In the genomic region with DNA sequence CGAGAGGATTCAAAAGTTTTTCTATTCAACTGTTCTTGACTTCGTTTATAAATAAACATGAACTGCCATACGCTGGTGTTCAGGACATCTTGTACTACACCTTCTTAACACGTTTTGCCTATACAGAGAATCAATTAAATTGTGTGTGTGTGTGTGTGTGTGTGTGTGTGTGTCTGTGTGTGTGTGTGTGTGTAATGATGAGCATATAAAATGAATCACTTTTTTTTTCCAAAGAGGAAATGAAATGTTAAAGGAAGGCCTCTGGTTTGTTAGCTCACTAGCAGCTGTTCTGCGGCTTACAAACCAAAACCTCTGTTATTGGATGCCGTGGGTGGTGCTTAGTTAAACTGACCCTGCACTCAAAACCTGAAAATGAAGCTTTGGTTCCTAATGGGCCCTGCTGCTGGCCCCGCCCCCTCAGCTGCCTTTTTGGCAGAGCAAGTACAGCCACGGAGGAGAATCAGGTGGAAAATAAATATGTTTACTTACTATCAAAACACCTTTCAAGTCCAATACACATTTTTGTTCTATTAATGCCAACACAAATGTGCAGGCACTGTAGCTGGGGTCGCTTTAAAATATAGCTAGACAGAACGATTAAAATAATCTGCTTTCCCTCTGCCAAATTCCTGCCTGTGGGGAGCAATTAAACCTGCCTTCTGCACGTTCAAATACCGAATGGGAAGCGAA, we compare ENCODE assay signal across 9 mouse cellular contexts.
A peak's percentile ranks its signal among the peaks of the same experiment; 100 is the strongest.
DNase-seq lines count a peak whose midpoint lies in the region; ATAC-seq and TF ChIP-seq lines count a peak whose summit lies in the region.
"Had no signal": no experiment of that assay in that cellular context is flagged by ENCODE, and none has a peak within 500 bp of the region (broad histone marks: within the 10 kb centered on the region; RNA-seq: fewer than 3 reads in every experiment).

No protein-coding gene starts in this region.

- H3K27me3 ChIP-seq in liver, postnatal 0 days (ENCODE audit: insufficient read depth, low read length): no peaks in the 10 kb centered on the region
- H3K27me3 ChIP-seq in embryonic facial prominence, embryonic 13.5 days: no peaks in the 10 kb centered on the region
- H3K27me3 ChIP-seq: liver, embryonic 15.5 days had no signal

- peak overlapping the region; percentile 16 for H3K4me2 ChIP-seq in liver, postnatal 0 days (ENCODE audit: low read depth, low read length)
- peak overlapping the region; percentile 20 for H3K4me2 ChIP-seq in embryonic facial prominence, embryonic 13.5 days
- H3K4me2 ChIP-seq: liver, embryonic 15.5 days had no signal

- H3K4me1 ChIP-seq in liver, postnatal 0 days (ENCODE audit: insufficient read depth): no peaks in the 10 kb centered on the region
- peaks cover 10% of the 10 kb centered on the region for H3K4me1 ChIP-seq in embryonic facial prominence, embryonic 13.5 days
- H3K4me1 ChIP-seq: liver, embryonic 15.5 days had no signal

- H3K27ac ChIP-seq in liver, postnatal 0 days (ENCODE audit: low read depth): no peak overlapping the region
- no peak overlapping the region for H3K27ac ChIP-seq in embryonic facial prominence, embryonic 13.5 days
- H3K27ac ChIP-seq: liver, embryonic 15.5 days had no signal

- TF ChIP-seq CTCF in liver, postnatal 0 days (IDR thresholded peaks at IDR 0.05; ENCODE audit: low read depth): no peak

- 42% methylated on average over 13 of the region's 13 CpGs for WGBS in liver, postnatal 0 days (ENCODE audit: insufficient replicate concordance)
- WGBS in embryonic facial prominence, embryonic 13.5 days: 30% methylated on average over 13 of the region's 13 CpGs

- no peak for TF ChIP-seq EP300 in liver, postnatal 0 days (IDR thresholded peaks at IDR 0.05; ENCODE audit: low read depth)

- H3K9me3 ChIP-seq in liver, postnatal 0 days (ENCODE audit: low read length): no peaks in the 10 kb centered on the region
- H3K9me3 ChIP-seq in embryonic facial prominence, embryonic 13.5 days: no peaks in the 10 kb centered on the region
- H3K9me3 ChIP-seq: liver, embryonic 15.5 days had no signal

- DNase-seq in liver, postnatal 0 days: peak; percentile 16
- no peak for DNase-seq in liver
- DNase-seq in kidney, postnatal 14 days: peak; percentile 34
- DNase-seq in retina, postnatal 1 day: peak; percentile 48
- no peak for DNase-seq in left cerebral cortex, adult 8-10 months (ENCODE audit: low spot score in 2 of 2)
- no peak for DNase-seq in spleen, postnatal 10 days (ENCODE audit: low spot score in 2 of 2)
- DNase-seq: adrenal gland, postnatal 36 days had no signal

- H3K36me3 ChIP-seq in liver, postnatal 0 days (replicated peaks; ENCODE audit: insufficient read depth, low read length): no peaks in the 10 kb centered on the region
- no peaks in the 10 kb centered on the region for H3K36me3 ChIP-seq in embryonic facial prominence, embryonic 13.5 days
- H3K36me3 ChIP-seq: liver, embryonic 15.5 days had no signal

- no peak for ATAC-seq in liver, postnatal 0 days
- no peak for ATAC-seq in embryonic facial prominence, embryonic 13.5 days (ENCODE audit: insufficient number of reproducible peaks, insufficient read depth, low FRiP score, low TSS enrichment, low read depth)

- H3K4me3 ChIP-seq in liver, postnatal 0 days (ENCODE audit: low read depth, low read length): no peak overlapping the region
- H3K4me3 ChIP-seq in embryonic facial prominence, embryonic 13.5 days: no peak overlapping the region
- H3K4me3 ChIP-seq: liver, embryonic 15.5 days had no signal

- H3K9ac ChIP-seq in liver, postnatal 0 days (replicated peaks): no peak overlapping the region
- no peak overlapping the region for H3K9ac ChIP-seq in embryonic facial prominence, embryonic 13.5 days
- H3K9ac ChIP-seq: liver, embryonic 15.5 days had no signal

Comparison
In these comparisons a context has a peak if more than half of its experiments do, and no peak if none do; other contexts are left out.
1. DNase-seq: peak in liver, postnatal 0 days (single experiment), kidney, postnatal 14 days (single experiment) and retina, postnatal 1 day (single experiment); none in liver (single experiment), left cerebral cortex, adult 8-10 months (0 of 2) and spleen, postnatal 10 days (0 of 2).